Mouse (Mus musculus) liver, adult 2 months (tissue): ENCODE measurements around the gene Oaz1.

ENCODE experiments used
- CTCF ChIP-seq: fragments of 200-500 bp; IDR thresholded peaks from 2 replicates; pipeline ENCODE4 v1.5.1; 2011; ENCODE audit warnings: low read depth, low read length, control low read depth
- POLR2A ChIP-seq: fragments of 200-500 bp; IDR thresholded peaks from 2 replicates; pipeline ENCODE4 v1.6.1; 2011; ENCODE audit warnings: low read length, control low read depth; ENCODE audit not compliant: insufficient read depth; ENCODE audit errors: extremely low read depth

DNA sequence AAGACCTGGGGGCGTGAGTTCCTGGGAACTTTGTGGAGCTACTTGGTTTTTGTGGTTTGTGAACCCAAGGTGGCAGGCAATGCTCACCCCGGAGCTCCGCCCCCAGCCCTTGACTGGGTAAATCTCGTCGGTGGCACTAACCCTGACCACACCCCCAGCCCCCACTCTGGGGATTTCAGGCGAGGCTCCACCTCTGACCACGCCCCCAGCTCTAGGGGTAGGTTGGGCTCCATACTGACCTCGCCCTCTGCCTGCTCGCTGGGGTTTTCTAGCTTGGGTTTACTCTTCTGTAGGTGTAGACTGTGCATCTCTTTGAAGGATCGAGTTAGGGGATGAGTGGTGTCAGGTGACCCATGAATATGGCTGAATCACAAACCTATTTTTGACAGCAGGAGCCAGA lies 22.1 kb downstream of the Oaz1 start:
- TF ChIP-seq CTCF (no peak), POLR2A (no peak)
